Mouse (Mus musculus) lung, postnatal 0 days (tissue): ENCODE measurements around the gene Gm49366.

Experiments
- CTCF ChIP-seq: IDR thresholded peaks from 2 replicates; pipeline ENCODE4 v1.5.1; 2016; ENCODE audit warnings: antibody characterized with exemption, mild to moderate bottlenecking
- EP300 ChIP-seq: IDR thresholded peaks from 2 replicates; pipeline ENCODE4 v1.6.1; 2016; ENCODE audit warnings: antibody characterized with exemption, mild to moderate bottlenecking, control low read depth

GRCm38 (mm10) chr12:84101493-84101845, 62.7 kb downstream of the Gm49366 start:
- TF ChIP-seq CTCF (no peak), EP300 (no peak)
